Mouse (Mus musculus) E14TG2a.4 (cell line): ENCODE results near the gene Erv3.

Source experiments
- CTCF ChIP-seq: conservative IDR thresholded peaks from 2 replicates; pipeline ENCODE4 v1.5.1; 2014; ENCODE audit warnings: low read length
- NANOG ChIP-seq: IDR thresholded peaks from 2 replicates; pipeline ENCODE4 v1.6.1; 2014; ENCODE audit warnings: borderline replicate concordance, low read length, mixed read lengths

- TF ChIP-seq CTCF (no peak), NANOG (no peak)
Measured at GRCm38 (mm10) chr2:131866676-131867075, 7.1 kb upstream of the Erv3 start.
